Mouse (Mus musculus): ENCODE data around the gene Marveld1.

Marveld1 gene

GRCm38 (mm10) chr19:42139724-42140517 lies 7.3 kb upstream of the Marveld1 start:
- no peak for DNase-seq

- DNase-seq: no peak
Measured at GRCm38 (mm10) chr19:42141998-42142397, 5.2 kb upstream of the Marveld1 start.

GRCm38 (mm10) chr19:42142757-42143156 lies 4.4 kb upstream of the Marveld1 start:
- no peak for DNase-seq

GRCm38 (mm10) chr19:42144067-42144466 lies 3.1 kb upstream of the Marveld1 start:
- peak; percentile 55 to 77 for DNase-seq

- peak; percentile 81 to 86 for DNase-seq
Measured at GRCm38 (mm10) chr19:42144541-42145167, 2.5 kb upstream of the Marveld1 start.

- peak; percentile 73 to 82 for DNase-seq
Measured at GRCm38 (mm10) chr19:42145210-42145609, 2.0 kb upstream of the Marveld1 start.

- DNase-seq: no peak
Measured at GRCm38 (mm10) chr19:42145731-42146130, 1.5 kb upstream of the Marveld1 start.

- peak; percentile 53 to 64 for DNase-seq
Measured at GRCm38 (mm10) chr19:42146276-42147010, 757 bp upstream of the Marveld1 start.

- DNase-seq: peak; percentile 76 to 83
Measured at GRCm38 (mm10) chr19:42147769-42148568, 769 bp downstream of the Marveld1 start.

- no peak for DNase-seq
Measured at GRCm38 (mm10) chr19:42148569-42148860, 1.3 kb downstream of the Marveld1 start.

GRCm38 (mm10) chr19:42151990-42152389 lies 4.8 kb downstream of the Marveld1 start:
- DNase-seq: peak; percentile 86 to 91

- DNase-seq: no peak
Measured at GRCm38 (mm10) chr19:42157493-42158237, 10.5 kb downstream of the Marveld1 start.

- no peak for DNase-seq
Measured at GRCm38 (mm10) chr19:42158246-42159017, 11.2 kb downstream of the Marveld1 start.

GRCm38 (mm10) chr19:42163764-42164163 lies 16.6 kb downstream of the Marveld1 start, which contains the start of gene Zfyve27:
Zfyve27 (plus strand) TSS chr19:42163951.
- DNase-seq: no peak

- no peak for DNase-seq
Measured at GRCm38 (mm10) chr19:42164188-42164587, 17.0 kb downstream of the Marveld1 start.

- peak; percentile 84 to 89 for DNase-seq
Measured at GRCm38 (mm10) chr19:42166130-42166529, 18.9 kb downstream of the Marveld1 start.

GRCm38 (mm10) chr19:42166766-42167165 lies 19.6 kb downstream of the Marveld1 start:
- no peak for DNase-seq

GRCm38 (mm10) chr19:42167489-42167888 lies 20.3 kb downstream of the Marveld1 start:
- DNase-seq: no peak

- DNase-seq: no peak
Measured at GRCm38 (mm10) chr19:42169322-42169975, 22.2 kb downstream of the Marveld1 start.

Measured in lung, adult 18-20 months (tissue).